ENCODE assay signal across 7 mouse cellular contexts in the genomic region with DNA sequence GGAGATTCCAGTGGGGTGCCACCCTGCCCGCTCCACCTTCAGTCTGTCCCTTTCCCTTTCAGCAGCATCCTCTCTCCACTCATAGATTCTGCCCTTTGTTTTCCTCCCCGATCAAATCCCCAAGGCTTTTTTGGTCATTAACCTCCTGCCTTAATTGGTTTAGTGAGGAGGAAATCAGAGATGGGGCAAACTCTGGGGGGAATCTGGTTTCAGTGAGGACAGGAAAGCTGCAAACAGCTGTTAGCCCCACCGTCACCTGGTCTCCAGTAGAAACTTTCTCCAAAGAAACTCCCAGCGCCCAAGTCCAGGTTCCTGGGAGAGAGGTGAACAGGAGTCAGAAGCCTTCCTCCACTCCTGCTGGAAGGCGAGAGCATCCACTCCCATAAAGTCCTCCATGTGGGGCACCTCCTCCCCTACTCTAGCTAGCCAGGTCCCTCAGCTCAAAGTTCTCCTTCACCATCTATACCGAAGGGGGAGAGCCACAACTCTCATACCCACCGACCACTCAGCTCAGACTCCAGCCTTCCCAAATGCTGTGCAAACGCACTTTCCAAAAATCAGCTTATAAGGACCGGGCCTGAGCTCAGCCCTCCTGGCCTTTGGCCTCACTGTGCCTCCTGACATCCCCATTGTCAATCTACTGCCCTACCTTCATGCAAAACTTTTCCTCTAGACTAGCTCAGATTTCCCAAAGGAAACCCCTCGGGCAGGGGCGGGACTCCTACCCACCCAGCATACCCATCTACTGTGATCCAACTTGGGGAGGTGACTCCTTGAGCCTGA. TPM values are rescaled to one million over a fixed set of nuclear protein-coding genes. Genes with fewer than 3 reads are reported as not detected.
DNase-seq lines count a peak whose midpoint lies in the region; ATAC-seq and TF ChIP-seq lines count a peak whose summit lies in the region.

No protein-coding gene starts in this region.

- H3K4me2 ChIP-seq in forebrain, embryonic 12.5 days, result peak overlapping the region; percentile 93
- peak overlapping the region; percentile 99 for H3K4me2 ChIP-seq in liver, embryonic 12.5 days

- no peak for DNase-seq in thymus, adult 2 months
- no peak for DNase-seq in thymus, postnatal 4 days
- no peak for DNase-seq in layer of hippocampus, adult 9-10 months (ENCODE audit: low spot score)
- DNase-seq in adrenal gland, postnatal 14 days, result no peak
- DNase-seq in left cerebral cortex, adult 9 months (ENCODE audit: low spot score in 2 of 2), result no peak

- H3K36me3 ChIP-seq in thymus, adult 2 months (ENCODE audit: control insufficient read depth, insufficient read depth, low read length), result no peaks in the 10 kb centered on the region; the same call in 1 of the 2 replicates
- peaks cover 9% of the 10 kb centered on the region; the same call in 1 of the 2 replicates for H3K36me3 ChIP-seq in forebrain, embryonic 12.5 days (replicated peaks)
- no peaks in the 10 kb centered on the region for H3K36me3 ChIP-seq in liver, embryonic 12.5 days

- peak overlapping the region; percentile 99 for H3K9ac ChIP-seq in forebrain, embryonic 12.5 days
- peak overlapping the region; percentile 81 for H3K9ac ChIP-seq in liver, embryonic 12.5 days

- H3K27me3 ChIP-seq in thymus, adult 2 months (ENCODE audit: control insufficient read depth, insufficient read depth, low read length), result no peaks in the 10 kb centered on the region
- H3K27me3 ChIP-seq in forebrain, embryonic 12.5 days, result no peaks in the 10 kb centered on the region
- peaks cover 22% of the 10 kb centered on the region for H3K27me3 ChIP-seq in liver, embryonic 12.5 days (replicated peaks)

- H3K4me3 ChIP-seq in thymus, adult 2 months (ENCODE audit: control insufficient read depth, insufficient read depth, low read length), result peak overlapping the region; percentile 50
- peak overlapping the region; percentile 93 for H3K4me3 ChIP-seq in forebrain, embryonic 12.5 days (replicated peaks)
- peak overlapping the region; percentile 74 for H3K4me3 ChIP-seq in liver, embryonic 12.5 days

- peaks cover 40% of the 10 kb centered on the region for H3K4me1 ChIP-seq in thymus, adult 2 months (replicated peaks; ENCODE audit: control insufficient read depth, insufficient read depth, low read length)
- H3K4me1 ChIP-seq in forebrain, embryonic 12.5 days, result peaks cover 62% of the 10 kb centered on the region
- peaks cover 82% of the 10 kb centered on the region for H3K4me1 ChIP-seq in liver, embryonic 12.5 days

- no peak for ATAC-seq in forebrain, embryonic 12.5 days (ENCODE audit: low FRiP score)
- ATAC-seq in liver, embryonic 12.5 days, result no peak

- TF ChIP-seq POLR2A in thymus, adult 2 months (IDR thresholded peaks at IDR 0.05; ENCODE audit: control insufficient read depth, extremely low read depth, insufficient read depth, low read length, poor library complexity), result no peak

- no peaks in the 10 kb centered on the region for H3K9me3 ChIP-seq in forebrain, embryonic 12.5 days
- no peaks in the 10 kb centered on the region for H3K9me3 ChIP-seq in liver, embryonic 12.5 days (replicated peaks)

- H3K27ac ChIP-seq in thymus, adult 2 months (ENCODE audit: control insufficient read depth, insufficient read depth, low read length), result peak overlapping the region; percentile 52
- H3K27ac ChIP-seq in forebrain, embryonic 12.5 days, result peak overlapping the region; percentile 99
- peak overlapping the region; percentile 53; the same call in 1 of the 2 replicates for H3K27ac ChIP-seq in liver, embryonic 12.5 days

- no peak for TF ChIP-seq CTCF in thymus, adult 2 months (IDR thresholded peaks at IDR 0.05; ENCODE audit: borderline replicate concordance, control insufficient read depth, extremely low read depth, insufficient read depth, low read length, poor library complexity)

- WGBS in thymus, adult 2 months, result 66% methylated on average over 11 of the region's 11 CpGs
- 5% methylated on average over 11 of the region's 11 CpGs for WGBS in forebrain, embryonic 12.5 days
- 44% methylated on average over 11 of the region's 11 CpGs for WGBS in liver, embryonic 12.5 days (ENCODE audit: insufficient replicate concordance)

RNA-seq across cellular contexts. Expression of a gene that starts 1.9 kb away (rescaled TPM):
- 22.0 and 24.2 TPM in 2 replicates for polyA plus RNA-seq in thymus, adult 2 months (2012; rRNA removed)
- 51.0 and 53.2 TPM in 2 replicates for polyA plus RNA-seq in forebrain, embryonic 12.5 days (2016; fragmentation: Nextera tagmentation; extraction: Ambion mirVana)
- 2.8 and 3.1 TPM in 2 replicates for polyA plus RNA-seq in liver, embryonic 12.5 days (2016; fragmentation: Nextera tagmentation; extraction: Ambion mirVana)
- total RNA-seq in adrenal gland, postnatal 14 days (2021), result 4.2 and 4.4 TPM in 2 replicates

RNA-seq across cellular contexts. Expression of a gene that starts 17.8 kb away (rescaled TPM):
- polyA plus RNA-seq in thymus, adult 2 months (2012; rRNA removed), result 6.3 and 9.3 TPM in 2 replicates
- polyA plus RNA-seq in forebrain, embryonic 12.5 days (2016; fragmentation: Nextera tagmentation; extraction: Ambion mirVana), result 0.82 and 1.2 TPM in 2 replicates
- 0.70 TPM in 1 of 2 replicates, not detected in the other for polyA plus RNA-seq in liver, embryonic 12.5 days (2016; fragmentation: Nextera tagmentation; extraction: Ambion mirVana)
- not detected in 2 replicates for total RNA-seq in adrenal gland, postnatal 14 days (2021)

RNA-seq across cellular contexts. Expression of a gene that starts 20.5 kb away (rescaled TPM):
- 59.3 and 61.1 TPM in 2 replicates for polyA plus RNA-seq in thymus, adult 2 months (2012; rRNA removed)
- polyA plus RNA-seq in forebrain, embryonic 12.5 days (2016; fragmentation: Nextera tagmentation; extraction: Ambion mirVana), result 23.2 and 25.8 TPM in 2 replicates
- 189 TPM in 2 replicates for polyA plus RNA-seq in liver, embryonic 12.5 days (2016; fragmentation: Nextera tagmentation; extraction: Ambion mirVana)
- total RNA-seq in adrenal gland, postnatal 14 days (2021), result 97.6 and 99.3 TPM in 2 replicates

RNA-seq across cellular contexts. Expression of a gene that starts 22.6 kb away (rescaled TPM):
- polyA plus RNA-seq in thymus, adult 2 months (2012; rRNA removed), result 128 and 141 TPM in 2 replicates
- polyA plus RNA-seq in forebrain, embryonic 12.5 days (2016; fragmentation: Nextera tagmentation; extraction: Ambion mirVana), result 137 and 138 TPM in 2 replicates
- 101 and 102 TPM in 2 replicates for polyA plus RNA-seq in liver, embryonic 12.5 days (2016; fragmentation: Nextera tagmentation; extraction: Ambion mirVana)
- total RNA-seq in adrenal gland, postnatal 14 days (2021), result 133 and 138 TPM in 2 replicates

RNA-seq across cellular contexts. Expression of a gene that starts 23.3 kb away (rescaled TPM):
- polyA plus RNA-seq in thymus, adult 2 months (2012; rRNA removed), result 80.5 and 82.1 TPM in 2 replicates
- 64.1 and 64.4 TPM in 2 replicates for polyA plus RNA-seq in forebrain, embryonic 12.5 days (2016; fragmentation: Nextera tagmentation; extraction: Ambion mirVana)
- polyA plus RNA-seq in liver, embryonic 12.5 days (2016; fragmentation: Nextera tagmentation; extraction: Ambion mirVana), result 37.9 and 39.5 TPM in 2 replicates
- 70.3 and 75.3 TPM in 2 replicates for total RNA-seq in adrenal gland, postnatal 14 days (2021)
